Mouse (Mus musculus): ENCODE data around the gene Cdkn1c.

Cdkn1c gene

DNA sequence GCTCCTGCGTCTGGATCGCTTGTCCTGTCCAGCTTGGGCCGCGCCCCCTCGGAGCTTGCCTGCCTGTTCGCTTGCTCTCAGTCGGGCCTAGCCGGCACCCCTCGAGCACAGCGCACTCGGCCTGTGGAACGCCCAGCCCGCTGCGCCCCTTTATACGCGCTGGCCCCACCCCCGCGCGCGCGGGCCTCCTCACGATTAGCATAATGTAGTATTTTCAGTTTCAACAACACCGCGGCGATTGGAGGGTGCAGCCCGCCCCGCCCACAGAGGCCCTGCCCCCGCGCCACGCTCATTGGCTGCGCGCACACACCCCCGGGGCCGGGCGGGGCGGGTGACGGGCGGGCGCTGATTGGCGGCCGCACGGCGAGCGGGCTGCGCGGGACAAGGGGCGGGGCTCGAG lies at the start of gene Cdkn1c:
Gene Cdkn1c (minus strand): TSS at position 177 of the 400 bp plus-strand sequence.
- in situ Hi-C loops (cut with MboI, MseI) = no loop called here

DNA sequence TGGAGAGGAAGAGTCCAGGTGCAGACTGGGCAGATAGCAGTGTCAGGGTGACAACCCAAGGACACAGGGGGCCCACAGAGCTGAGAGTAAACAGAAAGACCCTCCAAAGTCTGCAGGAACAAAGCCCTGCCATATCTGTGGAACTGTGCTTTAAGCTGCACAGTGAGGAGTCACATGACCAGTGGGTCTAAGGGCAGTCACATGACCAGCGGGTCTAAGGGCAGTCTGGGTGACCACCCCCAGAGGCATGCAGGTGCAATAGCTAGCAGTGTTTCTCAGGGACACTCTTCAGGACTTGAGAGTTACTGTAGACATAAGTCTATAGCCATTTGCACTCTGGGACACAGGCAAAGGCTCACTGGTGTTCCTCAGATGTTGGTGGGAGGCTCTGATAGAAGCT lies 48.7 kb upstream of the Cdkn1c start:
- in situ Hi-C loops (cut with MboI, MseI) = no loop called here

DNA sequence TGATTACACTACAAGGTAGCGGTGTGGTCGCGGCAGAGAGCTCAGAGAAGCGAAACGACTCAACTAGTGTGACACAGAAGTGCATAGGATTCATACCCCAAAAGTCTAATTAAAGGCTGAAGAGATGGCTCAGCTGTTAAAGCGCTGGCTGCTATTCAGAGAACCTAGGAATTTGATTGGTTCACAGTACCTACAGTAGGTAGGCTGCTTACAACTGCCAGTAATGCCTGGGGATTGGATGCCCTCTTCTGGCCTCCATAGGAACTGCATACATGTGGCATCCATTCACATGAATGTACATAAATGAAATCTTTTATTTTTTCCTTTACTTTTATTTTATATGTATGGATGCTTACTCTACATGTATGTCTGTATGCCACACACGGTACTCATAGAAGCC lies 45.8 kb upstream of the Cdkn1c start:
- in situ Hi-C loops (cut with MboI, MseI) = no loop called here

DNA sequence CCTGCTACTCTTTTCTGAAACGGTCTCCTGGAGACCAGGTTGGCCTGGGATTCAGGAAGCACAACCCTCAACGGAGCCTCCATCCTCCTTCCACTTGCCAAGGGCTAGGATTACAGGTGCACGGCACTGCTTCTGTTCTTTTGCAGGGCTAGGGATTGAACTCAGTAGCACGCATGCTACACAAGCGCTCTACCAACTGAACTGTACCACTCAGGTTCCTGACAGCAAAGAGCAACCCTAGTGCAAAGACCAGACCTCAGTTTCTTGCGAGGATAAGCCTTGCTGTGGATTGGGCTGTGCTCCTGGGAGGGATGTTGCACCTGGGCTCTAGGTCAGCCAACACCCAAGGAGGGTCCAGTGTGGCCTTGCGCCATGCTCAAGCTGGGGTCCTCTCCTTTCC lies 45.4 kb upstream of the Cdkn1c start:
- in situ Hi-C loops (cut with MboI, MseI) = no loop called here

DNA sequence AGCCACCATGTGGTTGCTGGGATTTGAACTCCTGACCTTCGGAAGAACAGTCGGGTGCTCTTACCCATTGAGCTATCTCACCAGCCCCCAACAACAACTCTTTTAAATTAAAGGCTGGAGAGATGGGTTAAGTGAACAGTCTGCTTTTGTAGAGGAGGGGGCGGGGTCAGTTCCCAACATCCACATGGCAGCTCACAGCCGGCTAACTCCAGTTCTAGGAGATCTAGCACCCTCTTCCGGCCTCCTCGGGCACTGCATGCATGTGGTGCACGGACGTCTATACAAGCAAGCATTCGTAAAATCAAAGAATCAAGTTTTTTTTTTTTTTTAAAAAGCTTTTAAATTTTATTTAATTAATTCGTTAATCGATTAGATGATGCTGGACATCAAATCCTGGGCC lies 45.0 kb upstream of the Cdkn1c start:
- in situ Hi-C loops (cut with MboI, MseI) = no loop called here

DNA sequence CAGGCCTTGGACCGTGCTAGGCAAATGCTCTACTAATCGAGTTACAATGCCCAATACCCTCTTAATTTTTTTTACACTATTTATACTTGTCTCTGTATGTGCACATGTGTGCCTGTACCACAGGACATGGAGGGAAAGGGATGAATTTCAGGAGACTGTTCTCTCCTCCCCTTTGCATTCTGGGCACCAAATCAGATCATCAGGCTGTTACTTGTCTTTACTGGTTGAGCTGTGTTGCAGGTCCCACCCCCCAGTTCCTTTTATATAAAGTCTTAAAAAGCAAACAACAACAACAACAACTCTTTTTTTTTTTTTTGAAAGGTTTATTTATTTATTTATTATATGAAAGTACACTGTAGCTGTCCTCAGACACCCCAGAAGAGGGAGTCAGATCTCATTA lies 44.6 kb upstream of the Cdkn1c start:
- in situ Hi-C loops (cut with MboI, MseI) = no loop called here

DNA sequence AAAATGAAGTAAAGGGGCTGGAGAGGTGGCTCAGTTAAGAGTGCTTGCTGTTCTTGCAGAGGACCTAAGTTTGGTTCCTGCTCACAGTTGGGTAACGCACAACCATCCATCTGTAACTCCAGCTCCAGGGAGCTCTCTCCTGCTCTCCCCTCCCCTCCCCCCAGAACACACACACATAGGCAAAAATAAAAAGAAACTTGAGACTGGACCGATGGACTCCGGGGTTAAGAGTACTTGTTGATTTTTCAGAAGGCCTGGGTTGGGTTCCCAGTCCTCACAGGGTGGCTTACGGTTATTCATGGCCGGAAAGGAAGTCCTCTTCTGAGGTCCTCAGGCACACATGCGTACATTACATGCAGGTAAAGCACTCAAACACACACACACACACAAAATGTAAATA lies 43.1 kb upstream of the Cdkn1c start:
- in situ Hi-C loops (cut with MboI, MseI) = no loop called here

DNA sequence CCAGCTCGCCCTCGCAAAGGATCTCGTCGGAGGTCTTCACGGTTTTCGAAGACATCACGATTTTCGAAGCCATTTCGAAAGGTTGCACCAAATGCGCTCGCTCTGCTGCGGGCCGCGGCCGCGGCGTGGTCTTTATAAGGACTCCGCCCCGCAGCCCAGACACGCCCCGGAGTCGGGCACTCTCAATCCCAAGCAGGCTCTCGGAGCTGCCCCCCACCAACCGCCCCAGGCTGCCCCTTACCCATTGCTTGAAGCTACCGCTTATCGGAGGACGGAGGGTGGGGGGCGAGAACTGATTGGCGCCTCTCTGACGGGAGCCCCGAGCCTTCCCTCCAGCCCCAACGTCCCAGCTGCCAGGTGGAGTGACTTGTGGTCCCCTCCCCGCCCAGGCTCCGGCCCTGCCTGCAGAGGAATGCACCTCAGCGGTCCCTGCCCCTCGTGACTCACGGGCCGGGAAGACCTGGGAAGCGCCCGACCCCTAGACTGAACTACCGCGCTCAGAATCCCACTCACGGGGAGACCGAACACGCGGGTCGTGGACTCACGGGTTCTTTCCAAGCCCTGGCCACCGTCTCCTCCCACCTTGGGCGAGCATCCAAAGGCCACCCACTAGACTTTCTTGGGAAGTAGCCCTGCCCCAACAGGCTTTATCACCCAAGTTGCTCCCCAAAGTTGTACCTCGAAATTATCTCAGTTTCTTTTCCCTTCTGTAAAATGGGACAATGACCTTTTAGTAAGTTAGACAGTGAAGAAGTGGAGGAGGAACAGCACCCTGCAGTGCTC lies 41.8 kb upstream of the Cdkn1c start, which contains the start of gene Phlda2:
Gene Phlda2 (minus strand): TSS at position 733 of the 783 bp plus-strand sequence.
- in situ Hi-C loops (cut with MboI, MseI) = no loop called here

DNA sequence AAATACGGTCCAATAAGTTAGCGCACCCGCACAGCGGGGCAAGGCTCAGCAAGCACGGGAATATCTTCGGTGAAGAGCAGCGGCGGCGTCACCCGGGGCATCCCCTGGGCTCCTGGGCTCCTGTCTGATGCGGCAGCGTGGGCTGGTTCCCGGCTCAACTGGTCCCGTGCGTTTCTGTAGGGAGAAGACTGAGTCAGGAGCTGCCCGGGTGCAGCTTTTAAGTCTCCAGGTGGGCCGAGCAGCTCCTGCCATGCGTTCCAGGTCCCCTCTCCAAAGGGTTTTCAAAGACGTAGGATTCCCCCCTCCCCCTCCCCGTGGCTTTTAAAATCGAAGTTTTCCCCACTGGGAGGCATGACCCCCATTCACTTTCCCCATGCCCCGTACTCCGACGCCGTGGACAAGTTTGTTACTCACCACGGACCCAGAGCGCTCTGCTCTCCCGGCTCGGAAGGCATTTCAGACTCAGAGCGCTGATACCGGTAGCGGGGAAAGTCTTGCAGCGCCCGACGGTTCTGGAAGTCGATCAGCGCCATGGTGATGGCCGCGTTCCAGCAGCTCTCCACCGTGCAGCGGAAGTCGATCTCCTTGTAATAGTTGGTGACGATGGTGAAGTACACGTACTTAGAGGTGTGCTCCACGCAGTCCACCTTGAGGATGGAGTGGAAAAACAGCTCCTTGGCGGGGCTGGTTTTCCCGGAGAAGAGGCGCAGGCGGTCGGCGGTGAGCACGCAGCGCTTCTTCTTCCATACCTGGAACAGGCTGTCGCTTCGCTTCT lies 41.0 kb upstream of the Cdkn1c start:
- in situ Hi-C loops (cut with MboI, MseI) = no loop called here

DNA sequence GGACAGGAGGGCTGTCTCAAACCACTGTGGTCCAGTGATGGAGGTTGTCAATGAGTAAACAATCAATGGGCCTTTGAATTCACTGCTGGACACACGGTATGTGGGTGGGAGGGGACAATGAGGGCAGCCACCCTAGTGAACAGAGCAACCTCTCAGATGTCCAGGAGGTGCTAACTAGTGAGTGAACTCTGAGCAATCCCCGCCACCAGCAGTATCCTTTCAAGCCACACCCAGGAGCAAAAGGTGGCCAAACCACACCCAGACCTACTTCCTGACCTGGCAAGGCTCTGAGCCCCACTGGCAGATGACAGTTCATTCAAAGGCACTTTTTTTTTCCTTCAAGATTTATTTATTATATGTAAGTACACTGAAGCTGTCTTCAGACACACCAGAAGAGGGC lies 40.1 kb upstream of the Cdkn1c start:
- in situ Hi-C loops (cut with MboI, MseI) = no loop called here

DNA sequence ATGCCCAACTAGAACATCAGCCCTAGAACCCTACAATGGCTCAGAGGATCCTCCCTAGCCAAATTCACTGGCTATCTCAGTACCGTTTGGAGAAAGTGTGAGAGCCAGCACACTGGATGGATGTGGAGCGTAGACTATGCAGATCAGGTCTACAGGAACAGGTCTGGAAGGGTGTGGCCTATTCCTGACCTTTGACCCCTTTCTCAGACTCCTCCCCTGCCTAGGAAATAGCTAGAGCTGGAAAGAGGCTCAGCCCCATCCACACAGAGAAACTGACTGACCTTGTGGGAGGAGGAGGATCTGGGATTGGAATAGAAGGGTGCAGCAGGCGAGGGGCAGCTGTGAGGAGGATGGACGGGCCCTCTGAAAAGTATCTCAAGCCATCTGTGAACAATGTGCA lies 37.7 kb upstream of the Cdkn1c start:
- in situ Hi-C loops (cut with MboI, MseI) = no loop called here

DNA sequence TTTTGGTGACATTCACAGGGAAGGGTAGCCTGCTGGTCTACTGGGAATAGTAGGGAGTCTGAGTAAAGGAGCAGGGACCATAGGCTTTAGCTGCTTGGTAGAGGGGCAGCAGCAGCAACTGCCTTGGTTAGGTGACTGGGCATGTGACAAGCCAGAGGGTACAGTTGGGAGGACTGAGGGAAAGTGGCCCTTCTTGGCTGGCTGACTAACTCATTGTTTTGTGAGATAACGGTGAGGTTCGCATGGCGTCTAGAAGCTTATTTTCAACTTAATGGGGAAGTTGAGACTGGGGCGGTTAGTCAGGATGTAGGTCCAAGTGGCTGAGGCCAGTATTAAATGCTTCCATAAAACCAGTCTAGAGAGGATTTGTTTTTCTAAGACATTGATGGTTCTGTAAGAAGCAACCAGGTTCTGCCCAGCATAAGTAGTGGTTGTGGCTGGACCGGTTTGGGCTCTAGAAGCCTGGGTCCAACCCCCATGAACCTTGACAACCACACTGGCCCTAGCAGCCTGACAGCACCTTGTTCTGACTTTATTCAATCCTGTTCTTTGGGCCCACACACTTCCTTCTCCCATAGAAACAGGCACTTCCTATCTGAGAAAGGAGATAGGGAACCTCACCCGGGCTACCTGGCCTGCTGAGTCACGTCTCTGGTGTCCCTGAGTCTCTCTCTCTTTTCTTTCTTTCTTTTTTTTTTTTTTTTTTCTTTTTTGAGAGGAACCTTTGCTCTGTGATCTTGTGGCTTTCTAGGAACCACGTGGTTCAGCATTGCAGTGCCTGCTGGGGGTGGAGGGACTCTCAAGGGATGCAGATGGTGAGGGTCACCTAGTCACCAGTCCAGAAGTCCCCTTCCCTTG lies 34.5 kb upstream of the Cdkn1c start:
- in situ Hi-C loops (cut with MboI, MseI) = no loop called here

DNA sequence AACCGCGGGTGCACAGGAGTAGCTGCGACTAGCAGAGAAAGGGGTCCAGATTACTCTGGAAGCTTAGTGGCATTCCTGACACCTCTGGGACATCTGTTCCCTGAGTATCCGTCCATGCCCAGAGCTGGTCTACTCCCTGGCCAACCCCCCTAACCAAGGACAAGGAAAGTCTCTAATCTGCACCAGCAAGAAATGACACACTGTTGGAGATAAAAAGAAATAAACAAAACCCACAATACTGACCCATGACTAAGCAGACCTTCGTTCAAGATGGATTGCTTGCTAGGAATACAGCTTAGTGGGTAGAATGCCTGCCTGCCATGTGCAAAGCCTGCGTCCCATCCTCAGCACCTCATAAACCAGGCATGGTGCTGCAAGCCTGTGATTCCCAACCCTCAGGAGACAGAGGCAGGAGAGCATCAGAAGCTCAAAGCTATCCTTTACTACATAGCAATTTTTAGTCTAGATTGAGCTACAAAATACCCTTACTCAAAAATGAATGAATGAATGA lies 32.8 kb upstream of the Cdkn1c start:
- in situ Hi-C loops (cut with MboI, MseI) = no loop called here

DNA sequence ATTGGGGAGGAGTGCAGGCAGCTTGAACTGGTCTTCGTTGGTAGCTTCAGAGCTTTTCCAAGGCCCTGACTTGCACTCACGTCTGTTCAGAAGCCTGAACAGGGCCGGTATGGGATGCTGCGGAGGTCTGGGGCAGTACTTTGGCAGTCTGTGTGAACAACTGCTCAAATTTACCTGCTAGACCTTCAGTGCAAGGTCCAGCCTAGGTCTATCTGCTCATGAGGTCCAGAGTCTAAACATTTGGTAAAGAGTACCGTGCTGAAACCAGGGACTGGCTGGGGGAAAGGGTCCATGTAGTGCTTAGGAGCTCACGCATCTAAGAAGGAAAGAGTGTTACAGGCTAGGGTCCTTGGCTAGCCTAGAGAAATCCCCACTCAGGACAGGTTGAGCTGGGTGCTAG lies 28.9 kb upstream of the Cdkn1c start:
- in situ Hi-C loops (cut with MboI, MseI) = no loop called here

DNA sequence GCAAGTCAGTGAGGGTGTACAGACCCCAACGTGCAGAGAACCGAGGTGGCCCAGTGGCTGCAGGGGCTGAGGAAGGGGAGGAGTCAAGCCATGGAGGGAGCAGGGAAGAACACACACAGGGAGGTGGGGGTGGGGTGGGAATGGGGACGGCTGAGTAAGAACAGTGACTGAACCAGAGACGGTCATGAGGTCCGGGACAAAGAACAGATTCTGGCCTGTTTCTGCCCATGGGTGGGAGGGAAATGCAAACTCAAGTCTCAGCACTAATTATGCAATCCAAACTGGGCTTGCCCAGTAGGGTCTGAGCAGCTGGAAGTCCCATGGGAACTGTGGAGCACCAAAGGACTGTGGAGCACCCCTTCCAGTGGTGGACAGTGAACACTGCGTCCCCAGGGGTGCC lies 21.7 kb upstream of the Cdkn1c start:
- in situ Hi-C loops (cut with MboI, MseI) = no loop called here

DNA sequence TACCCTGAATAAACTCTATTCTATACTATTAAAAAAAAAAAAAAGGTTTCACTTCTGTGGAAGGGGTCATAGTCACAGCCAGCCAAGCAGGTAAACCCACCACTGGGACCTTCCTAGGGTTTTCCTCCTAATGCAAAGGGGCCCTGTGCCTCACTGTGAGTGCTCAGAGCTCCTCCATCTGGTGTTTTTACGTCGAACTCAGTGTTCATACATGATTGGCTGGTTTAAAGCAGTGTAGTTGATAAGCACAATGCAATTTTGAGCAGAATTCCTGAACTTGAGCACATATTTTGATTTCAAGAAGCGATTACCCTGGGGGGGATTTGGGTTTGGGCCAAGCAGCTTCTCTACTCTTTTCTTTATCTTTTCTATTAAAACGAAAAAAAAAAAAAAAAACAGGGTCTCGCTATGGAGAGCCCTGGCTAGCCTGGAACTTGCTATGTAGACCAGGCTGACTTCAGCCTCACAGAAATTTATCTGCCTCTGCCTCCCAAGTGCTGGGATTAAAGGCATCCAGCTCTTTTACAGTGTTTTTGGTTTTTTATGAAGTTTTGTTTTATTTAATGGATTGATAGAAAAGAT lies 21.0 kb upstream of the Cdkn1c start:
- in situ Hi-C loops (cut with MboI, MseI) = no loop called here

DNA sequence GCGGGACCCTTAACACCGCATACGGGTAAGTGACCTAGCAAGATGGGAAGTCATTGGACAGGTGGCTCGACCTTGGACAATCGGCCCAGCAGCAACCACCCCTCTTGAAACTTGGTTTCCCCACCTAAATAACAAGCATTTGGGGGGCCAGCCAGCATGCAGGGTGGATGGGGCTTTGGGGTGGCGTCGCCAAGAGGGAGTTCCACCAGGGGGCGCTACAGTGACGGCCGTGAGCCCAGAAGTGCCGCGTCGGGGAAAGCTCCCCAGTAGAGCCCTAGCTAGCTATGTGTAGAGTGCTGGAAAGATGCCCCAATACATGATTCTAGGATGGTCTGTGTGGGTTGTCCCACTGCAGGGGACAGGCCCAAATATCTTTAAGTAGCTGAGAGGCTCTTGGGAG lies 19.6 kb upstream of the Cdkn1c start:
- in situ Hi-C loops (cut with MboI, MseI) = no loop called here

DNA sequence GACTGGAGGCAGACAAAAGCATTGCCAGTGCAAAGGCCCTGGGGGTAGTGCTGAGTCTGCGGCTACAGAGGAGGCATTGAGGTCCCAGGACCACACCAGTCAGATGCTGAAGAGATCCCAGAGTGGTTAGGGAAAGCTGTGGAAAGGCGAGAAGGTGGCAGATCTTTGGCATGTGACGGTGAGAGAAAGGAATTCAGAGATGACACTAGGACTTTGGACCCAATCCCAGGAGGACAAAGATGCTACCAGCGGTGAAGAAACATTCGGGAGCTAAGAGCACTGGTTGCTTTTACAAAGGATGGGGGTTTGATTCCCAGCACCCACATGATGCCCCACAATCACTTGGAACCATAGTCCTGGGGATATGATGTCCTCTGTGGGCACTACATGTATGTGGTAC lies 16.9 kb upstream of the Cdkn1c start:
- in situ Hi-C loops (cut with MboI, MseI) = no loop called here

DNA sequence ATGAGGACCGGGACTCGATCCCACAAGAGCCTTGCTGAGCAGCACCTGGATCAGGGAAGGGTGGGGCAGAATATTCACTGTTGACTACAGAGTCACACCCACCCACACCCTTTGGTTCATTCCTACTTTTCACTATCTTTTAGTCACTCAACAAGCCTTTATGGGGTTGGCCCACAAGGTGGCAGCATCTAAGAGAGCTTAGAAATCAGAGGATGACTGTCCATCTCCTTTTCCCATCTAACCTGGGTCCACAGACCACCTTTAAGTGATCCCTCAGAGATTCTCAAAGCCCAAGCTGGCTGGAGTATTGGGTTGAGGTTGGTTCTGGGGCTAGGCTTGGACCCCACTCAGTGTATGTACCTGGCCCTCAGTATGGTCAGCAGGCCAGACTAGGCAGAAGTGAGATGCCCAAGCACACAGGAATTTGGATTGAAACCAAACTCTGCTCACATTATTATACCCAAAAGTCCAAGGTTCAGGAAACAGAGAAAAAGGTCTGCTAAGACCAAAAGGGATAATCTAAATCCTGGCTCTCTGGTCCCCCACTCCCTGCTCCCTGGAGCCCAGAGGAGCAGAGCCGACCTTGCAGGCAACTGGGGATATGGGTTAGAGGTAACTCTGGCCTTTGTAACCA lies 16.0 kb upstream of the Cdkn1c start:
- in situ Hi-C loops (cut with MboI, MseI) = no loop called here

DNA sequence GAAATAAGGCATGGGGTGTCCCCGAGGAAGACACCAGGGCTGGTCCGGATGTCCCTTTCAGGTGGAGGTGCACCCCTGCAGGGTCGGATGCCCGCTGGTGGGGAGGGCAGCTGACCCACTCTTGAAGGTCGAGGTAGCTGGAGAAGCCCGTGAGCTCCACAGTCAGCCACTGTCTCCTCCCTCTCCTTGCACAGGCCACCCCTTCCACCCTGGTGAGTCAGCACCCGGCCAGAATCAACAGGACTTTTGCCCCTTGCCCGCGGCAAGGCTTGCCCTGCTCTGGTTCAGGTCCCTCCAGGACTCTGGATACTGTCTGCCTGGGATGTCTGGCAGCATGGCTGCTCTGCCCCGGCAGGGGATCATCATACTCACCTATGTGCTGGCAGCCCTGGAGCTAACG lies 15.0 kb upstream of the Cdkn1c start:
- in situ Hi-C loops (cut with MboI, MseI) = no loop called here

DNA sequence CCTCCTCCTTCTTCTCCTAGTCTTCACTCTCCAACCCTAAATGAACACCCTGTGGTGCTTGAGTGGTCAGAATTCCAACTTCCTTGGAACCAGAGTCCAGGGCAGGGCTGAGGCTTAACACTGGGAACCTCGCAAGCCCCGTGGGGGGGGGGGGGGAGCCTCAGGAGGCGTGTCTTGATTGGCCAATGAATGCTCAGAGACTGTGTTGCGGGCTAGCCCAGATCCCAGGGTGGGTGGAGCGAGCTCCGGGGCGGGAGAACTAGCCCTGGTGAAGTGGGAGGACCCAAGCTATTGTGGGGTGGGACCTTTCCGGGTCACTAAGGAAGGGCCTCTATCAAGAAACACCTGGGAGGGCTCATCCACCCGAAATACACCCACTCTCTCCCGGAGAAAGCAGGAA lies 14.0 kb upstream of the Cdkn1c start:
- in situ Hi-C loops (cut with MboI, MseI) = no loop called here

All from T-helper 2 cell (primary cell).